Mouse (Mus musculus) lung, adult 2 months (tissue): ENCODE measurements around the gene Gadd45b.

Source experiments
- CTCF ChIP-seq: fragments of 200-500 bp; IDR thresholded peaks from 2 replicates; pipeline ENCODE4 v1.5.1; 2011; ENCODE audit warnings: mild to moderate bottlenecking, low read length, control low read depth; ENCODE audit not compliant: insufficient read depth
- POLR2A ChIP-seq: fragments of 200-500 bp; IDR thresholded peaks from 2 replicates; pipeline ENCODE4 v1.6.1; 2011; ENCODE audit warnings: low read depth, mild to moderate bottlenecking, control low read depth, low read length, borderline replicate concordance; ENCODE audit errors: extremely low read depth

GRCm38 (mm10) chr10:80915736-80916135, 14.1 kb upstream of the Gadd45b start:
- TF ChIP-seq CTCF (no peak), POLR2A (no peak)
